Mouse (Mus musculus) heart, adult 11 months (tissue): Measurements from ENCODE around the gene Aqp3.
A peak's percentile ranks its signal among the peaks of the same experiment; 100 is the strongest.

Experiments used
- DNase-seq: peaks from one replicate; pipeline ENCODE4 v3.0.0; 2022

Aqp3 gene

DNA sequence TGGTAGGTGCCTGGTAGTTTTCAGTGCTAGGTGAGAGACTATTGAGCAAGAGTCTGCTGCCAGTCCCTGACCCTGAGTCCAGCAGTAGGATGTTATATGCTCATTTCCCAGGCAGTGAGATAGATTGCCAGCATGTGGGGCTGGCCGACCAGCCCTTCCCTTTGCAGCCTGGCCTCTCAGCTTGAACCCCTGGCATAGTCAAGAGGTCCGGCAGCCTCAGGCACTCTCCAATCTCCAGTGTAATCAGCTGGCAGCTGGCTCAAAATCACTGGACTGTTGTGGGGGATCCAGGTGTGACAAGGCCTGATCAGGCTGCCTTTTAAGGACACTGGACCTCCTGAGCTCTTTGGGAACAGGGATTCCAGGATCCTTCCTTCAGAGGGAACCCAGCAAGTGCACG is 34.6 kb downstream of the Aqp3 start:
- no peak for DNase-seq

GRCm38 (mm10) chr4:41057361-41057760 is 40.6 kb downstream of the Aqp3 start:
- peak; percentile 85 for DNase-seq

- peak; percentile 81 for DNase-seq
Measured at GRCm38 (mm10) chr4:41056742-41057332, 41.1 kb downstream of the Aqp3 start.

DNA sequence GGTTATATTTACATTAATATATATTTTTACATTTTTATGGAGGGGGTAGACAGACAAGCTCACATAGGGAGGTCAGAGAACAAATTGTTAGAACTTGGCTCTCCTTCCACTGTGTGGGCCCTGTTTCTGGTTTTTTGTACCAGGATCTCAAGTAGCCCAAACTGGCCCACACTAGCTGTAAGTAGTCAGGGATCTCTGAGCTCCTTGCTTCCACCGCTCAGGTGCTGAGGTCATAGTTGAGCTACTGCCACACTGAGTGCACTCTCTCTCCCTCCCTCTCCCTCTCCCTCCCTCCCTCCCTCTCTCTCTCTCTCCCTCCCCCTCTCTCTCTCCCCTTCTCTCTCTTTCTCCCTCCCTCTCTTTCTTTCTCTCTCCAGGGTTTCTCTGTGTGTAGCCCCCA is 41.7 kb downstream of the Aqp3 start:
- DNase-seq, result no peak

DNA sequence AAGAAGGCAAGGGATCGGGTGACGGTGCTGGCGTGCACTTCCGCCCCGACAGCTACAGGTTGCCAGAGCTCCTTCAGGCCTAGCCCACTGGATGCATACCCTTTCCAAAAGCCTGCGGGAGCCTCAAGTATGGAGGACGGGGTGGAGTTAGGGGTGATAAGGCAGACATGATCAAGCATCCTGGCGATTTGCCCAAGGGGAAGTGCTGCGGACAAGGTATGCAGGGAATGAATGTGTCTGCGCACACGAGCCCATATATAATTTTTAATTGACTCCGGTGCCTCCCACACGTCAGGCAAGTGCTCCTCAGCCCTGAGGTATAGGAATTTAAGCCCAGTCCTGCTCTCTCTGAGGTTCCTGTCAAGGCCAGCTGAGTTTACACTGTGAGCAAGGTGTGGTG is 42.9 kb downstream of the Aqp3 start:
- peak; percentile 91 for DNase-seq

DNA sequence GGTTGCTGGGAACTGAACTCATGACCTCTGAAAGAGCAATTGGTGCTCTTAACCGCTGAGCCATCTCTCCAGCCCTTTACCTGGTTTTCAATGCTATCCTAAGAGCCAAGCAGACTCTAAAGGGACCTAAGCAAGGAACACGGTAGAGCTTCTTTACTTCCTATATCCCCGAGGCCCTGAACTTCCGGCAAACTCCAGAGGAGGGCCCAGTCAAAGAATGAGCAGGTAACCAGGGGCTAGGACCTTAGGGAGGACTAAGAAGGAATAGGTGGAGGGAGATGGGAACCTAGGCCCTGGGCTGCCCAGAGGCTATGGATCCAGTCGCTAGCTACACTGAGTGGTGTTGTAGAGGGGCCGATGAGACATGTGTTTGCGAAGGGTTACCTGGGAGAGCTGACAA is 46.2 kb downstream of the Aqp3 start:
- no peak for DNase-seq

DNA sequence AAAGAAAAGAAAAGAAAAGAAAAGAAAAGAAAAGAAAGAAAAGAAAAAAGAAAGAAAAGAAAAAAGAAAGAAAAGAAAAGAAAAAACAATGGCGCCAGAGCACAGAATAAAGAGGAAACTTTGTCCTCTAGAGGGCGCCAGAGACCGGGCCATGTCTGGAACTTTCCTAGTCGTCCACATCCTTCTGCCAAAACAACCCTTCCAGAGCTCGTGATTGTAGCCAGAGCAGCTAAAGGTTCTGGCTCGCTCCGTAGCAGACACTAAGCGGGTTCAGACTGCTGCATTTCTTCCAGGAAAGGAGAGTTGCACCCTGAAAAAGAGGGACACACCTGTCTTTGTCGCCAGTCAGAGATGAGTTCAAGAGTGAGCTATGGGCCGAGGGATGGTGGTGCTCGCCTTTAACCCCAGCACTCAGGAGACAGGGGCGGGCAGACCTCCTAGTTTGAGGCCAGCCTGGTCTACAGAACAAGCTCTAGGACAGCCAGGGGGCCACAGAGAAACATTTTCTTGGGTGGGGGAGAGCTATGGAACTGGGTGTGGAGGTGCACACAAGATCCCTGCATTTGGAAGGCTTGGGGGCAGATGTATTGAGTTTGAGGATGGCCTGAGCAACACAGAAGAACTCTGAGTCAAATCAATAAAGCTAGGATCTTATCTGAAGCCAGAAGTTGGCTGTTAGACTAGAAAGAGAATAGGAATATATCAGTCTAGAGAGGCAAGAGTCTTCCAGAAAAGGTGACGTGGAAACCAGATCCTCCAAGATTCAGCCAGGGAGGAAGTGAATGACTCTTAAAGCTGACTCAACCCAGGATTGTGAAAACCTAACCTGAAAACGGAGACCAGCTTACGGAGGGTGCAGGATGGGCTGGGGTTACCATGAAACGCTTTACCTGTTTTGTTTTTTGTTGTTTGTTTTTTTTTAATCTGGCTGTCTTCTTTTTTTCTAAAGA is 47.0 kb downstream of the Aqp3 start:
- DNase-seq, result peak; percentile 93

GRCm38 (mm10) chr4:41048926-41049325 is 49.1 kb downstream of the Aqp3 start:
- no peak for DNase-seq

- peak; percentile 98 for DNase-seq
Measured at GRCm38 (mm10) chr4:41047524-41048271, 50.3 kb downstream of the Aqp3 start, which contains the start of gene Aqp7. TSS of gene Aqp7 (minus strand) at chr4:41048139.

DNA sequence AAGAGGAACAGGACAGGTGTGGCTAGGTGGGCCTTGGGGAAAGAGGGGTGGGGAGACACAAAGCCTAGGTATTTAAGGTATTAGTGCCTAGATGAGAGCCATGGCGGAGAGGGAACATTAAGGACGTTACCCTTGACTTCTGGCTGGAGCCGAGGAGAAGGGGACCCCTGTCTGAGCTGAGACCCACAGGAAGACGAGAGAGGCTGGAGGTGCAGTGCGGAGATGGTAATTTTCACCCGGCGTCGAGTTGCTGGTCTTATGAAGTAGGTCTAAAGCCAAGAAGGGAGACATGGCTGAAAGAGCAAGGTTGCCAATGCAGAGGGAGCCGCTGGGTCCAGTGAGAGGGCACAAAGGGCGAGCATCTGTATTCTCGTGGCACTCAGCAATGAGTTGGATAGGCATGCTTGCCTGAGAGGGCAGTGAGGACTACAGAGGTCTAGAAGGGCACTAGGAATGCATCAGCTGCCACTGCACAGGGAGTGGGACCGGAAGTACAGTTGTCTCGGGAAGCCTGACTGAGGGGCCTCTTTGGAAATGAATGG is 51.7 kb downstream of the Aqp3 start:
- peak; percentile 91 for DNase-seq

DNA sequence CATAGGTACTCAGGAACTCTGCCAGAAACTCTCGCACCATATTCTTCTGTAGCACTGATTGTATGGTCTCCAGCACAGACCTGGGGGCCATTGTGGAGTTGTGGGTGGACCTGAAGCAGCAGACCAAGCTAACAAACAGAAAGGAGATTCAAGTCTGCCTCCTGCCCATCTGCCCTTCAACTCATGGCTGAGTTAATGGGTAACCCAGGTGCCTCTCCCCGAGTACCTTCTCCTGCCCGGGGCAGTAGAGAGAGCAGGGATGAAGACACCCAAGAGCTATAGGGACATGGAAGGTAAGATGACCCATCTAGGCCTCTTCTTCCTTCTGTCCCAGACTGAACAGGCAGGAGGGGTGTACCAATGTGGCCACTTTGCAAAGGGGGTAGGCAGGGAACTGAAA is 52.7 kb downstream of the Aqp3 start:
- DNase-seq, result no peak

GRCm38 (mm10) chr4:41043961-41044360 is 54.0 kb downstream of the Aqp3 start:
- DNase-seq, result peak; percentile 94

GRCm38 (mm10) chr4:41042880-41043279 is 55.1 kb downstream of the Aqp3 start:
- no peak for DNase-seq
